Mouse (Mus musculus): ENCODE measurements at regions not wholly inside any gene's neighbourhood (a gene's known extent, or its start where the extent isn't known, plus 50 kb on each side); places are given as distances from the start of the nearest gene placed in this dataset.

DNA sequence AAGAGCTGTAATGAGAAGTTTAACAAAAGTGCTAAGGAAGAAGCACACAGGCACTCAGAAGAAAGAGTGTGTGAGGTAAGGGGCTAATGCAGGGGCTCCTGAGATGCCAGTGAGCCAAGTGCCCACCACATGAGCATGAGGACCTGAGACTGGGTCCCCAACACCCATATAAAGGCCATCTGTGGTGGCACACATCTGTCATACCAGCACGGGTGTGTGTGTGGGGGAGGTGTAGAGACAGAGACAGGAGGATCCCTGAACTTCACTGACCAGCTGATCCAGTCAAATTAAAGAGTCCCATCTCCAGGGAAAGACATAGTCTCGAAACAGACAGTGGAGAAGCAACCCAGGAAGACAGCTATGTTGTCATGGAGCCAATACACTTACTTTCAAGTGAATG lies 70.6 kb upstream of the Gli2 start:
- no peak for DNase-seq (ENCODE audit: low spot score in 2 of 2)

DNA sequence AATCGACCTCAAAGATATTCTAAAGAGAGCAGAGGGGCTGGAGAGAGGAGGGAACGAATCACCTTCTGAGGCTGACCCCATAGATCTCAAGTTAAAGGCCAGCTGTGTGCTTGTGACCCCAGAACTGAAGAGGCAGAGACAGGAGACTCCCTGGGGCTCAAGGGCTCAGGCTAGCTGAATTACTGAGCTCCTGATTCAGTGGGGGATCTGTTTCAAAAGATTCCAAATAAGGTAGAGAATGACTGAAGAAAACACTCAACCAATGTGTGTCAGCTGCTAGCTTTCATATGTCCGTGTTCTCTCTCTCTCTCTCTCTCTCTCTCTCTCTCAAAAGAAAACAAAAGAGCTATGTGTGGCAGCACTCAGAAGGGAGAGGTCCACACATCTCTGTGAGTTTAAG lies 70.0 kb upstream of the Gli2 start:
- DNase-seq (ENCODE audit: low spot score in 2 of 2), result no peak

DNA sequence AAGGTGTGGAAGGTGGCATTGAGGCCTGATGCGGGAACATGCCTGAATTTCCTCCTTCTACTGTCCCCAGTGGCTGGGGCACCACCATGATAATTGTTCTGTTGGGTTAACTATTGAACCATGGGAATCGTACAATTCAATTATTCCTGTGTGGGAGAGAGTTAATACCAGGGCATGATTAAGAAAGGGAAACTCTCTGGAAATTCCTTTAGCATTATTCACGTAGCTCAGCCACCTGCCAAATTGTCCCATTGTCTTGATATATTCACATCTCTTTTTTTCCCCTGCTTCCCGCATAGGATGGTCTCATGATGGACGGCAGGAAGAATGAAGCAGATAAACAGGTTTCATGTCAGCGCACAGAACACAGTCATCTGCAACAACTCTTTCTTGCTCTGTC lies 69.6 kb upstream of the Gli2 start:
- no peak for DNase-seq (ENCODE audit: low spot score in 2 of 2)

DNA sequence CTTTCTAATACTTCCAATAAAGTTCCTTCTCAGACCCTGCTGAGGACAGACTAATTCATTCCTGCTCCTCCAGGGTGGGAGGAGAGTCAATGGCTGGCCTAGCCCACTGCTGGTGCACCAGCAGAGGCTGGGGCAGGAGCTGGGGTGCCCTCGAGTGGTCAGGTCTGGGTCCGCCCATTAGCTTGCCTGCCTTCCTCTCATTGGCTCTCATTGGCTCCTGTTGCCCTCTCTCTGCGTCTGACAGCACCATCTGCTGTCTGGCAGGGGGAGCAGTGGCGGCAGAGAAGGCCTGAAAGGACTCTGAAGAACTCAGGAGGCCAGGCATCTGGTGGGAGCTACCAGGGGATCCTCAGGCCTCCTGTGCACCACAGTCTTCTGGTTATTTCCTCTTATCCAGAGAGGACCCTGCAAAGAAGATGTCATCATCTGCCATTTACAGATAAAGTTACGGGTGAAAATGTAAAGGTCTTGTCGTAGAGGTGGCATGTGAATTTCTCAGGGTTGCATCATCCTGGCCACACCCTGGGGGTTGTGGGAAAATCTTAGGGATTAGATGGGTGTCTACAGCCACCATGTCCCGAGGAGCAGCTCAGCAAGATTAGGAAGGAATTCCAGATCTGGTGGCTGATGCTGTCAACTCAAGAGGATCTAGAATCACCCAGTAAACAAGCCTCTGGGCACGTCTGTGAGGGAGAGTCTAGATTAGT lies 66.6 kb upstream of the Gli2 start:
- DNase-seq (ENCODE audit: low spot score in 2 of 2), result peak; percentile 31 to 36

DNA sequence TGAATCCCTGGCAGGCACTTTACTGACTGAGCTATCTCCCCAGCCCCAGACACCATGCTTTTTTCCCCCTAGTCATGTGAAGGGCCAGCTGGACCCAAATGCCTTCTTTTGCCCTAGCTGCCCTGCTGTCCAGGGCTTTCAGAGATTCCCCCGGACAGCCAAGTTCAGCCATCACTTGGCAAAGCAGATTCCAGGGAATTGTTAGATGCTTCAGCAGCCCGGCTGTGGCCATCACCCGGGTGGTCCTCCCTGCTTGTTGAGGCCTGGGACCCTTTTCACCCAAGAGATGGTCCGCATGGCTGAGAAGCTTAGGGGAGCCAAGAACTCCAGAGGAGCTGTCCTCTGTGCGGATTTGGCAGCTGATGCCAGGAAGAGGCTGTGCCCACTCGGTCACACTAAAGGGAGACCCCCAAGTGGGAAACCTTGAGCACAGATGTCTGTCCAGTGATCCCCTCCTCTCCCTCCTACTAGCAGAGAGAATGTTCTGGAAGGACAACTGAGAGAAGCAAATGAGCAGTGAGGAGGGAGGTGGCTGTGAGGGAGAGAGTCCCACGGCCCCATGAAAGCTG lies 61.8 kb upstream of the Gli2 start:
- DNase-seq (ENCODE audit: low spot score in 2 of 2), result no peak

DNA sequence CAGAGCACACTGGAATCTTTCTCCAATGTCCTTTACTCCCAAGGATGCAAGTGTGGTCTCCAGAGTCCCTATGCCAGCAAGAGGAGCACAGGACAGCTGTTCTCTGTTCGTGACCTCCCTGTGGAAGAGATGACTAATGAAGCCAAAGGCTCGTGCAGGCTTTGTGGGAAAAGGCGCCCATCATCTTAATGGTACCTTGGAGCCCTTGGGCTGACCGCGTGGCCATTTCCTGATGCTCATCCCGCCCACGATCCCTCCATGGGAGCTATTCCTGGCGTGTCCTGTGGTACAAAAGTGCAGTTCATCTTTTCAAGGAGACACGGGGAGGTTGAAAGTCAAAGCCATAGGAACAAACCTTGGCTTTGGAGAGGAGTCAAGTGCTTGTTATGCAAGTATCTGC lies 55.2 kb upstream of the Gli2 start:
- DNase-seq (ENCODE audit: low spot score in 2 of 2), result no peak

DNA sequence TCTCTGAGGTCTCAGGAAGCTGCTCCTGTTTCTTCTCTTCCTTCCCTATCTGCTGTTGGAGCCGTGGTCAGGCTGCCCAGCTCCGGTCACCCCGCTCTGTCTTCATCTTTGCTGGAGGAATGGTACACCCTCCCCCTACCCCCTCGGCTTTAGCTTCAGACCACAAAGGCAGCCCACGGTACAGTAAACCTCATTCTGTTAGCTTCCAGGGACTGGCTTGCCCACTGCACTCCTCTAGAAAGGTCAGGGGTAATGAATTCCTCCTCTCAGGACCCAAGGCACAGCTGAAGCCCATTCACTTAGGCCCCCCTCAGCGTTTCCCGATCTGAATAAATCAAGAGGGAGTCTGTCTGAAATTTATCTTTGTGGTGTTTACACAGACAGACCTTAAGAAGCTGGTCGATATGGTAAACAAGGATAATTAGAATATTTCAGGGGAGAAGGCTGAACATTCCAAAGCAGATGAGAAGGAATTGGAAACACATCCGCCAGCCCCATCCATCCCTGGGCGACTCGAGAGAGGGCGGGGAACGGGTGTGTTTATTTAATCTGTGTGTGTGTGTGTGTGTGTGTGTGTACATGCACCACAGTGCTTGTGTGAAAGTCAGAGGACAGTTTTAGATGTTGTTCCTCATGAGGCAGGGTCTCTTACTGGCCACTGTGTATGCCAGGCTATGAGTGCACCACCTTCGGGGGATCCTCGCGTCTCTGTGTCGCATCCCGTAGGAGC lies 53.0 kb upstream of the Gli2 start:
- DNase-seq (ENCODE audit: low spot score in 2 of 2), result no peak
